Mouse (Mus musculus) lung, postnatal 25 days (tissue): ENCODE results near the gene Insc.
A peak's percentile ranks its signal among the peaks of the same experiment; 100 is the strongest.
"Not testable (repeated sequence)": the region's sequence is repeated elsewhere in the genome, so short reads cannot be mapped to it uniquely, and the experiment has no call there.

ENCODE experiments used
- DNase-seq: peaks from one replicate; pipeline ENCODE4 v3.0.0; 2022; ENCODE audit warnings: low spot score

Insc gene

GRCm38 (mm10) chr7:114743022-114743780 lies at the start of gene Insc:
TSS of gene Insc (plus strand) at chr7:114743694.
- DNase-seq, result no peak

- DNase-seq, result no peak
These were observed 42.6 kb upstream of the Insc start for GRCm38 (mm10) chr7:114700871-114701270.

GRCm38 (mm10) chr7:114706716-114707115 lies 36.8 kb upstream of the Insc start:
- peak; percentile 4 for DNase-seq

- DNase-seq, result no peak
These were observed 36.1 kb upstream of the Insc start for GRCm38 (mm10) chr7:114707398-114707797.

- DNase-seq, result no peak
These were observed 33.1 kb upstream of the Insc start for GRCm38 (mm10) chr7:114710419-114710818.

- DNase-seq, result no peak
These were observed 31.0 kb upstream of the Insc start for GRCm38 (mm10) chr7:114712523-114712922.

GRCm38 (mm10) chr7:114718300-114718699 lies 25.2 kb upstream of the Insc start, which contains the start of gene Calcb:
TSS of gene Calcb (plus strand) at chr7:114718643.
- DNase-seq, result no peak

GRCm38 (mm10) chr7:114719381-114720131 lies 23.9 kb upstream of the Insc start:
- DNase-seq, result no peak

GRCm38 (mm10) chr7:114729696-114730095 lies 13.8 kb upstream of the Insc start:
- DNase-seq, result not testable (repeated sequence)

- DNase-seq, result no peak
These were observed 12.3 kb upstream of the Insc start for GRCm38 (mm10) chr7:114731175-114731574.

- DNase-seq, result not testable (repeated sequence)
These were observed 11.8 kb upstream of the Insc start for GRCm38 (mm10) chr7:114731700-114732099.

GRCm38 (mm10) chr7:114736256-114736655 lies 7.2 kb upstream of the Insc start:
- no peak for DNase-seq

- no peak for DNase-seq
These were observed 5.3 kb upstream of the Insc start for GRCm38 (mm10) chr7:114738166-114738565.

- no peak for DNase-seq
These were observed 2.9 kb upstream of the Insc start for GRCm38 (mm10) chr7:114740360-114741165.

- no peak for DNase-seq
These were observed 1.2 kb downstream of the Insc start for GRCm38 (mm10) chr7:114744639-114745245.

GRCm38 (mm10) chr7:114745481-114746271 lies 2.2 kb downstream of the Insc start:
- DNase-seq, result no peak

- DNase-seq, result no peak
These were observed 4.1 kb downstream of the Insc start for GRCm38 (mm10) chr7:114747596-114747995.

- no peak for DNase-seq
These were observed 4.7 kb downstream of the Insc start for GRCm38 (mm10) chr7:114748239-114748638.

GRCm38 (mm10) chr7:114753471-114753870 lies 10.0 kb downstream of the Insc start:
- no peak for DNase-seq

GRCm38 (mm10) chr7:114754196-114754595 lies 10.7 kb downstream of the Insc start:
- no peak for DNase-seq

GRCm38 (mm10) chr7:114754626-114755025 lies 11.1 kb downstream of the Insc start:
- no peak for DNase-seq
